Mouse (Mus musculus) embryonic facial prominence, embryonic 13.5 days (tissue): ENCODE data around the gene Fam117a. TPM values are rescaled to one million over a fixed set of nuclear protein-coding genes. Genes with fewer than 3 reads are reported as not detected.
A peak's percentile ranks its signal among the peaks of the same experiment; 100 is the strongest.

Experiments used
- ATAC-seq: fragments of 200-750 bp; cut with Nextera tagmentation; 2 replicates; pipeline ENCODE4 v1.8.0; 2017; ENCODE audit warnings: low read depth; ENCODE audit not compliant: insufficient number of reproducible peaks, insufficient read depth, low FRiP score, low TSS enrichment
- H3K27ac ChIP-seq: fragments of 300-500 bp; sonication (generic); 2 replicates; pipeline ENCODE4 v1.5.1; 2015; ENCODE audit warnings: moderate library complexity, mild to moderate bottlenecking, inconsistent platforms
- H3K27me3 ChIP-seq: fragments of 300-500 bp; sonication (generic); 2 replicates; pipeline ENCODE4 v1.6.1; 2015; ENCODE audit warnings: mild to moderate bottlenecking, inconsistent platforms
- H3K36me3 ChIP-seq: fragments of 300-500 bp; sonication (generic); 2 replicates; pipeline ENCODE4 v1.6.1; 2015; ENCODE audit warnings: mild to moderate bottlenecking, inconsistent platforms
- H3K4me1 ChIP-seq: fragments of 300-500 bp; sonication (generic); 2 replicates; pipeline ENCODE4 v1.6.1; 2015; ENCODE audit warnings: inconsistent platforms
- H3K4me2 ChIP-seq: fragments of 300-500 bp; sonication (generic); 2 replicates; pipeline ENCODE4 v1.6.1; 2015; ENCODE audit warnings: moderate library complexity, mild to moderate bottlenecking, inconsistent platforms
- H3K4me3 ChIP-seq: fragments of 300-500 bp; sonication (generic); 2 replicates; pipeline ENCODE4 v1.5.1; 2015; ENCODE audit warnings: mild to moderate bottlenecking, inconsistent platforms
- H3K9ac ChIP-seq: fragments of 300-500 bp; sonication (generic); 2 replicates; pipeline ENCODE4 v1.6.1; 2015; ENCODE audit warnings: mild to moderate bottlenecking, inconsistent platforms
- H3K9me3 ChIP-seq: fragments of 300-500 bp; sonication (generic); 2 replicates; pipeline ENCODE4 v1.6.1; 2016; ENCODE audit warnings: inconsistent platforms
- WGBS: fragments of 180-500 bp; shearing (Covaris S2); methylation state at CpG from one replicate; pipeline ENCODE4 v1.1.7; 2015; ENCODE audit warnings: mixed read lengths; 5-methylcytosine and 5-hydroxymethylcytosine counted together
- polyA plus RNA-seq: library from polyadenylated mRNA; unstranded; fragments of >200 nt; fragmentation: Nextera tagmentation; extraction: Ambion mirVana; gene quantifications from 2 replicates; pipeline ENCODE4 v1.2.1, GENCODE M21; 2015

The Fam117a gene
- 13.3 and 17.4 TPM in 2 replicates for polyA plus RNA-seq

GRCm38 (mm10) chr11:95336568-95337128 lies at the start of gene Fam117a:
Gene Fam117a (plus strand): TSS chr11:95337018.
- ATAC-seq, result peak; percentile 95
- no peaks in the 10 kb centered on the region for H3K27me3 ChIP-seq
- peak within 1 kb of the TSS; percentile 89 for H3K4me3 ChIP-seq
- no peaks in the 10 kb centered on the region for H3K9me3 ChIP-seq
- peaks cover 42% of the 10 kb centered on the region for H3K4me1 ChIP-seq
- H3K36me3 ChIP-seq, result no peaks in the 10 kb centered on the region
- peak within 1 kb of the TSS; percentile 65; the same call in 1 of the 2 replicates for H3K27ac ChIP-seq
- H3K4me2 ChIP-seq, result peak within 1 kb of the TSS; percentile 77
- H3K9ac ChIP-seq, result peak within 1 kb of the TSS; percentile 84
- under 1% methylated on average over 27 of the region's 27 CpGs for WGBS

DNA sequence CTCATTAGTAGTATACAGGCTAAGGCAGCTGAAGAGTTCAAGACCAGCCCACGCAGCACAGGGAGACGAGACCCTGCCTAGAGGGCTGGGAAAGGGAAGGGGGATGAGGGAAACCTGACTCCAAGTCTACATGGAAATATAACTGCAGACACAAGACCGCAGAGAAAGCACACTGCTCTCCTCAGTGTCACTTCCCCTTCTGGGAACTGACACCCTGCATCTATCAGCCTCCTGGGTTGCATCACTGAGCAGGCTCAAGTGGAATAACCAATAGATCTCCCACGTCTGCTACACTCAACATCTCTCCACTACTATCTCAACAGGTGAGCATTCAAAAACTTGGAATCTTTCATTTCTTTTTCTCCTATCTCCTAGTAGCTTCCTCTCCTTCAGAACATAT lies 44.8 kb upstream of the Fam117a start:
- no peaks in the 10 kb centered on the region for H3K27me3 ChIP-seq
- H3K4me1 ChIP-seq, result no peaks in the 10 kb centered on the region
- WGBS, result 76% methylated on average over 4 of the region's 4 CpGs
- no peaks in the 10 kb centered on the region for H3K9me3 ChIP-seq
- no peak overlapping the region for H3K27ac ChIP-seq
- no peak overlapping the region for H3K4me3 ChIP-seq
- no peak overlapping the region for H3K4me2 ChIP-seq
- peaks cover 78% of the 10 kb centered on the region for H3K36me3 ChIP-seq
- no peak overlapping the region for H3K9ac ChIP-seq
- no peak for ATAC-seq

DNA sequence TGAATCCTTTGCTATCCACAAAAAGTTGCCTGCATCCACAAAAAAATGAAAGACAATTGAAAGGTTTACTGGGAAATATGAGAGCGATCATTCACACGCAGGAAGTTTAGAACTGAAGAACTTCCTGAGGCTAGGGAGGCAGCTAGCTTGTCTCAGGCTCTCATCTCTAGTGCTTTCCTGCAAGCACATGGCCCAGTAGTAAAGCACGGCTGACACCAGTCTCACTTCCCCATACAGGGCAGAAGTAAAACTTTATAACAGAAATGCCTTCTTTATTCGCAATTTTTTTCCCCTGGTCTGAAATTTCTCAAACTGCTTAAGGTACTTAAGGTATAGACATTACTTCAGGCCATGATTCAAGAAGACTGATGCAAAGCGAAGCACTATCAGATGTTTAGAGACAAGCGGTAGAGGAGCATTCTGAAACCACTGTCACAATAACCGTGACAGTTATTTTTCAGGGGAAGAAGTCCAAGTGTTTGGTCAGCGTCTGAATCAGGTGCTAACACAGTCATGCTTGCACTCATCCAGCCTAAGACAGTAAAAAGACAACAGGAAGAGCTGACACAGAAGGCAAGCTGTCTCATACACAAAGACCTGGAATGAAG lies 43.7 kb upstream of the Fam117a start:
- Histone ChIP-seq H3K9me3 (no peaks in the 10 kb centered on the region), H3K4me3 (no peak overlapping the region), H3K9ac (no peak overlapping the region), H3K4me1 (no peaks in the 10 kb centered on the region), H3K36me3 (peaks cover 77% of the 10 kb centered on the region), H3K4me2 (no peak overlapping the region), H3K27ac (no peak overlapping the region), H3K27me3 (no peaks in the 10 kb centered on the region)
- ATAC-seq, result no peak
- WGBS, result 87% methylated on average over 8 of the region's 8 CpGs

GRCm38 (mm10) chr11:95295736-95296135 lies 41.1 kb upstream of the Fam117a start:
- H3K36me3 ChIP-seq, result peaks cover 76% of the 10 kb centered on the region
- WGBS, result 93% methylated on average over 13 of the region's 13 CpGs
- H3K4me3 ChIP-seq, result no peak overlapping the region
- H3K27ac ChIP-seq, result no peak overlapping the region
- no peak for ATAC-seq
- no peak overlapping the region for H3K9ac ChIP-seq
- no peak overlapping the region for H3K4me2 ChIP-seq
- H3K27me3 ChIP-seq, result no peaks in the 10 kb centered on the region
- no peaks in the 10 kb centered on the region for H3K4me1 ChIP-seq
- no peaks in the 10 kb centered on the region for H3K9me3 ChIP-seq

DNA sequence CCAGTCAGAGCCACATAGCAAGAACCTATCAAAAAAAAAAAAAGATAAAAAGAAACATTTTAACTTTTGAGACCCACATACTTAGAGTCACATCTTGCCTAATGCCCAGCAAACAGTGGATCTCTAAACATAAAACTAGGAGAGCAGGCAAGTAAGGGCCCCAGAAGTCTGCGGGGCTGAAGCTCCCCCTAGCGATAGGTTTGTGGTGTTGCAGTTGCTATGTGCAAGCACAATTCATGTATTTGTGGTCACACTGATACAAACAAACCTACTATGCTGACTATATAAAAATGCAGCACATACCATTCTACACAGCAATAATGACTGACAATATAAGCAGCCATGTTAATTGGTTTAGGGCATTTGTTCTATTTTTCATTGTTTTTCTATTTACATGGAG lies 38.7 kb upstream of the Fam117a start:
- 17% methylated on average over 2 of the region's 2 CpGs for WGBS

GRCm38 (mm10) chr11:95299886-95300285 lies 36.9 kb upstream of the Fam117a start:
- 94% methylated on average over 12 of the region's 12 CpGs for WGBS

More for the DNA sequence above, 38.7 kb upstream of the Fam117a start:
- Histone ChIP-seq H3K27me3 (no peaks in the 10 kb centered on the region), H3K9ac (no peak overlapping the region), H3K4me3 (no peak overlapping the region), H3K9me3 (no peaks in the 10 kb centered on the region), H3K27ac (no peak overlapping the region), H3K36me3 (peaks cover 77% of the 10 kb centered on the region), H3K4me2 (no peak overlapping the region), H3K4me1 (no peaks in the 10 kb centered on the region)
- no peak for ATAC-seq

DNA sequence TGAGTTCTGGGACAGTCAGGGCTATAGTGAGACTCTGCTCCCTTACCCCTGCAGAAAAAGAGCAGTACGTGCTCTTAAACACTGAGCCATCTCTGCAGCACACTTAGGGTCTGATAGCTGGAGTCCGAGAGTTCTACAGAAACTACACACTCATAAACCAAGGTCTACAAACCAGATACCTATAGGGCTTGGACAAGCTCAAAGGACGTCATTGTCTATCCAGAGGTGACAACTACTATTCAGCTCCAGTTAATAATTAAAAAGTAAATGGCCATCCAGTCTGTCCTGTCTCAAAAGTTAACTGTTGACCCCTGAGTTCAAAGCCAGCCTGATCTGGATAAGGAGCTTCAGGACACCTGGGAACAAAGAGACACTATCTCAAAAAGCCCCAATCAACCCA lies 35.0 kb upstream of the Fam117a start:
- Histone ChIP-seq H3K27ac (no peak overlapping the region), H3K27me3 (no peaks in the 10 kb centered on the region), H3K9me3 (no peaks in the 10 kb centered on the region), H3K4me2 (no peak overlapping the region), H3K4me3 (no peak overlapping the region), H3K4me1 (no peaks in the 10 kb centered on the region), H3K36me3 (peaks cover 76% of the 10 kb centered on the region), H3K9ac (no peak overlapping the region)
- no peak for ATAC-seq
- 93% methylated on average over 3 of the region's 3 CpGs for whole genome bisulfite sequencing

More at GRCm38 (mm10) chr11:95299886-95300285, 36.9 kb upstream of the Fam117a start:
- Histone ChIP-seq H3K36me3 (peaks cover 67% of the 10 kb centered on the region), H3K4me2 (no peak overlapping the region), H3K27me3 (no peaks in the 10 kb centered on the region), H3K9me3 (no peaks in the 10 kb centered on the region), H3K9ac (no peak overlapping the region), H3K4me1 (no peaks in the 10 kb centered on the region), H3K27ac (no peak overlapping the region), H3K4me3 (no peak overlapping the region)
- ATAC-seq, result no peak

DNA sequence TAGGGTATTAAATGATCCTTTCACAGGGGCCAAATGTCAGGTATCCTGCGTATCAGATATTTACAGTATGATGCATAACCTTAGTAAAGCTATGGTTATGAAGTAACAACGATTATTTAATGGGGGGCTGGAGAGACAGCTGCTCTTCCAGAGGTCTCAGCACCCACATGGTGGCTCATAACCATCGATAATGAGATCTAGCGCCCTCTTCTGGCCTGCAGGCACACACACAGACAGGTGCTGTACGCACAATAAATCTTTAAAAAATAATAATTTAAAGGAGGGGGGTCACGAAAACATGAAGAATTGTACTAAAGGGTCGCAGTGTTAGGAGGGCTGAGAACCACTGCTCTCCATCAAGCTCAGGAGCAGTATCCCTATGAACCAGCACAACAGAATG lies 31.2 kb upstream of the Fam117a start:
- no peak overlapping the region for H3K4me2 ChIP-seq
- H3K36me3 ChIP-seq, result peaks cover 44% of the 10 kb centered on the region
- WGBS, result 92% methylated on average over 7 of the region's 7 CpGs
- no peak for ATAC-seq
- no peak overlapping the region for H3K4me3 ChIP-seq
- no peak overlapping the region for H3K27ac ChIP-seq
- H3K9me3 ChIP-seq, result no peaks in the 10 kb centered on the region
- H3K4me1 ChIP-seq, result peaks cover 10% of the 10 kb centered on the region
- H3K9ac ChIP-seq, result no peak overlapping the region
- H3K27me3 ChIP-seq, result no peaks in the 10 kb centered on the region

- H3K4me3 ChIP-seq, result no peak overlapping the region
- H3K27me3 ChIP-seq, result no peaks in the 10 kb centered on the region
- peaks cover 25% of the 10 kb centered on the region for H3K36me3 ChIP-seq
- H3K9me3 ChIP-seq, result no peaks in the 10 kb centered on the region
- peaks cover 21% of the 10 kb centered on the region for H3K4me1 ChIP-seq
- no peak overlapping the region for H3K4me2 ChIP-seq
- 83% methylated on average over 8 of the region's 8 CpGs for WGBS
- H3K27ac ChIP-seq, result no peak overlapping the region
- H3K9ac ChIP-seq, result no peak overlapping the region
- no peak for ATAC-seq
Measured at GRCm38 (mm10) chr11:95307526-95307925, 29.3 kb upstream of the Fam117a start.

GRCm38 (mm10) chr11:95309510-95310006 lies 27.3 kb upstream of the Fam117a start:
- WGBS, result under 1% methylated on average over 37 of the region's 37 CpGs
- ATAC-seq, result peak; percentile 96

DNA sequence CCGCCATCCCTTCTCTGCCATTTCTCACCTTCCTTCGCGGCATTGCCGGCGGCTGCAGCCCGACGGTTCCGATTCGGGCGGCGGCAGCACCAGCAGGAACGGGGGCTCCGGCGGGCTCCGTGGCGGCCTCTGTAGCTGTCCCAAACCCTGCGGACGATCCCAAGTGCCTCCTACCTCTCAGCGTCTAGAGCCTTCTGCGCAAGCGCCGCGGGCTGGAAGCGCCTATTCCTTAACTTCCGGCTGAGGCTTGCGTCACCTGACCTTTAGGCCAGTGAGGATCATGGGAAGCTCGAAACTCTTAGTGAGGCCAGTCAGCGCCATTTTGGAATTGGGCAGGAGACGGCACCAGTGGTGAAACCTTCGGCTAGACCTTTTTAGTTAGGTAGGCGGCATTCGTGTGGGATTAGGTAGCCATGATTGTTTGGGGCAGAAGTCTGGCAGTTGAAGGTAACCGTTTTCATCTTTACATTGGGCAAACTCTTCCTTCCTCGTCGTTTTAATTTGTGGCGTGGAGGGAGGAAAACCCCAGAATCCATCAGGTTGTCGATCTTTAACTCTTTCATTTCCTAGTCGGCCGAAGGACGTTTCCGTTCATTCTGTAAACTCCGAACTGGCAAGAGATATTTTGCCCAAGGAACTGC lies 26.7 kb upstream of the Fam117a start, which contains the start of gene Kat7:
Gene Kat7, minus strand, starts transcription at position 240 of the 641 bp plus-strand sequence.
- Histone ChIP-seq H3K9ac (peak within 1 kb of the TSS; percentile 96), H3K36me3 (peaks cover 11% of the 10 kb centered on the region), H3K27ac (peak within 1 kb of the TSS; percentile 97), H3K4me2 (peak within 1 kb of the TSS; percentile 88), H3K27me3 (no peaks in the 10 kb centered on the region), H3K9me3 (no peaks in the 10 kb centered on the region), H3K4me1 (peaks cover 23% of the 10 kb centered on the region), H3K4me3 (peak within 1 kb of the TSS; percentile 92)
- ATAC-seq, result peak; percentile 93
- WGBS, result under 1% methylated on average over 42 of the region's 42 CpGs

More at GRCm38 (mm10) chr11:95309510-95310006, 27.3 kb upstream of the Fam117a start:
- Histone ChIP-seq H3K9me3 (no peaks in the 10 kb centered on the region), H3K4me2 (peak overlapping the region; percentile 88), H3K9ac (peak overlapping the region; percentile 96), H3K27me3 (no peaks in the 10 kb centered on the region), H3K36me3 (peaks cover 11% of the 10 kb centered on the region), H3K4me3 (peak overlapping the region; percentile 92), H3K27ac (peak overlapping the region; percentile 97), H3K4me1 (peaks cover 21% of the 10 kb centered on the region)
